Mouse (Mus musculus): ENCODE measurements at regions not wholly inside any gene's neighbourhood (a gene's known extent, or its start where the extent isn't known, plus 50 kb on each side); places are given as distances from the start of the nearest gene placed in this dataset.

GRCm38 (mm10) chr15:36719241-36719640, 288.3 kb downstream of the Zfp706 start:
- no peak for DNase-seq (ENCODE audit: low read depth, low spot score)

- no peak for DNase-seq (ENCODE audit: low read depth, low spot score)
These were observed 289.7 kb downstream of the Zfp706 start for GRCm38 (mm10) chr15:36717835-36718234.

- no peak for DNase-seq (ENCODE audit: low read depth, low spot score)
These were observed 290.9 kb downstream of the Zfp706 start for GRCm38 (mm10) chr15:36716686-36717038.

GRCm38 (mm10) chr15:36715745-36716685, 291.6 kb downstream of the Zfp706 start:
- DNase-seq (ENCODE audit: low read depth, low spot score), result peak; percentile 82

- no peak for DNase-seq (ENCODE audit: low read depth, low spot score)
These were observed 292.4 kb downstream of the Zfp706 start for GRCm38 (mm10) chr15:36715159-36715558.

- no peak for DNase-seq (ENCODE audit: low read depth, low spot score)
These were observed 297.8 kb downstream of the Zfp706 start for GRCm38 (mm10) chr15:36709788-36710187.

GRCm38 (mm10) chr15:36708471-36708870, 299.1 kb downstream of the Zfp706 start:
- DNase-seq (ENCODE audit: low read depth, low spot score), result peak; percentile 85

GRCm38 (mm10) chr15:36705990-36706389, 301.6 kb downstream of the Zfp706 start:
- DNase-seq (ENCODE audit: low read depth, low spot score), result peak; percentile 58

- no peak for DNase-seq (ENCODE audit: low read depth, low spot score)
These were observed 302.2 kb downstream of the Zfp706 start for GRCm38 (mm10) chr15:36705391-36705790.

- peak; percentile 72 for DNase-seq (ENCODE audit: low read depth, low spot score)
These were observed 305.7 kb downstream of the Zfp706 start for GRCm38 (mm10) chr15:36701846-36702245.

GRCm38 (mm10) chr15:36700196-36700595, 307.4 kb downstream of the Zfp706 start:
- no peak for DNase-seq (ENCODE audit: low read depth, low spot score)

- DNase-seq (ENCODE audit: low read depth, low spot score), result no peak
These were observed 312.1 kb downstream of the Zfp706 start for GRCm38 (mm10) chr15:36695199-36696129.

- no peak for DNase-seq (ENCODE audit: low read depth, low spot score)
These were observed 316.4 kb downstream of the Zfp706 start for GRCm38 (mm10) chr15:36691002-36691652.

- no peak for DNase-seq (ENCODE audit: low read depth, low spot score)
These were observed 317.7 kb downstream of the Zfp706 start for GRCm38 (mm10) chr15:36689881-36690280.

- no peak for DNase-seq (ENCODE audit: low read depth, low spot score)
These were observed 318.3 kb downstream of the Zfp706 start for GRCm38 (mm10) chr15:36689301-36689700.

- DNase-seq (ENCODE audit: low read depth, low spot score), result no peak
These were observed 319.4 kb downstream of the Zfp706 start for GRCm38 (mm10) chr15:36688051-36688754.

- no peak for DNase-seq (ENCODE audit: low read depth, low spot score)
These were observed 322.9 kb downstream of the Zfp706 start for GRCm38 (mm10) chr15:36684684-36685083.

- DNase-seq (ENCODE audit: low read depth, low spot score), result no peak
These were observed 324.7 kb downstream of the Zfp706 start for GRCm38 (mm10) chr15:36682832-36683231.

GRCm38 (mm10) chr15:36682159-36682558, 325.4 kb downstream of the Zfp706 start:
- no peak for DNase-seq (ENCODE audit: low read depth, low spot score)

- no peak for DNase-seq (ENCODE audit: low read depth, low spot score)
These were observed 327.0 kb downstream of the Zfp706 start for GRCm38 (mm10) chr15:36680361-36681140.

Measured in mesoderm, embryonic 11.5 days (tissue).